Mouse (Mus musculus) liver, adult 2 months (tissue): Measurements from ENCODE around the gene Ntsr1.

ENCODE experiments used
- CTCF ChIP-seq: fragments of 200-500 bp; IDR thresholded peaks from 2 replicates; pipeline ENCODE4 v1.5.1; 2011; ENCODE audit warnings: low read depth, low read length, control low read depth
- POLR2A ChIP-seq: fragments of 200-500 bp; IDR thresholded peaks from 2 replicates; pipeline ENCODE4 v1.6.1; 2011; ENCODE audit warnings: low read length, control low read depth; ENCODE audit not compliant: insufficient read depth; ENCODE audit errors: extremely low read depth

DNA sequence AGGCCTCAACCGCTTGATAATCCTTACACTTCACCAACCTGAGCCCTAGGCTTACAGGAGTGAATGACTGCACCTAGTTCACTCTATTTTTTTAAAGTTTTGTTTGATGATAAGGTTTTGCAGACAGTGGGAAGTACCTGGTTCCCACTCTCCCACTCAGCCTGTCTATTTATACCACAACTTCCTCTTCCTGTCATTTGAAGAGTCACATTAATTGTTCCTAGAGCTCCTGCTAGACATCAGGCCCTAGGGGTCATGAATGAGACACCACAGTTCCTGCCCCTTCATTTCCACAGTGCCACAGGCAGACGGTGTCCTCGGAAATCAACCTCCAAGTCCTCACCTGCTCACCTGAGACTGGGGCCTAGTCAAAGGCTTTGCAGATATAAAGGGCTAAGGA is 56.7 kb downstream of the Ntsr1 start:
- no peak for TF ChIP-seq CTCF
- no peak for TF ChIP-seq POLR2A
